Mouse (Mus musculus) megakaryocyte, adult 5-6 weeks (primary cell): ENCODE measurements around the gene Atad2b. TPM values are rescaled to one million over a fixed set of nuclear protein-coding genes. Genes with fewer than 3 reads are reported as not detected.

ENCODE experiments used
- ATAC-seq: 2 replicates; pipeline ENCODE4 v1.8.0; 2016; ENCODE audit warnings: mild to moderate bottlenecking, inconsistent platforms; ENCODE audit not compliant: poor library complexity, severe bottlenecking
- total RNA-seq, 2 experiments: library from RNA; stranded (forward) in 1 of 2; stranded (reverse) in 1 of 2; fragments of 153-499, 151-499 nt in 1 of 2; fragments of 221-1000, 200-1000 nt in 1 of 2; gene quantifications; 2 replicates each; pipeline versions ENCODE4 v1.2.3 to v1.2.4; 2015 to 2017

The Atad2b gene
- total RNA-seq, 2 experiments from 2014 or later, result 56.8 to 90.2 TPM

GRCm38 (mm10) chr12:5070131-5070530 lies 153.0 kb downstream of the Atad2b start:
- no peak for ATAC-seq

GRCm38 (mm10) chr12:5073191-5073590 lies 156.0 kb downstream of the Atad2b start:
- no peak for ATAC-seq

GRCm38 (mm10) chr12:5081480-5081879 lies 164.3 kb downstream of the Atad2b start:
- no peak for ATAC-seq

- ATAC-seq, result no peak
Observed at GRCm38 (mm10) chr12:5084714-5085113, 167.6 kb downstream of the Atad2b start.

- no peak for ATAC-seq
Observed at GRCm38 (mm10) chr12:5087787-5088519, 170.8 kb downstream of the Atad2b start.

GRCm38 (mm10) chr12:5088639-5089038 lies 171.5 kb downstream of the Atad2b start:
- no peak for ATAC-seq

Other genes starting within 250 kb of the Atad2b start
- not detected in 2 replicates for gene Fam228a, start 178.9 kb upstream of the Atad2b start, total RNA-seq (2015)
- gene Fam228a, start 178.9 kb upstream of the Atad2b start, total RNA-seq (2017), result not detected in 2 replicates
- gene Pfn4, start 148.3 kb upstream of the Atad2b start, total RNA-seq (2015), result 0.11 TPM in 1 of 2 replicates, not detected in the other
- gene Pfn4, start 148.3 kb upstream of the Atad2b start, total RNA-seq (2017), result not detected in 2 replicates
- 1.1 TPM in 1 of 2 replicates, not detected in the other for gene Fam228b, start 148.1 kb upstream of the Atad2b start, total RNA-seq (2015)
- not detected in 2 replicates for gene Fam228b, start 148.1 kb upstream of the Atad2b start, total RNA-seq (2017)
- gene Sf3b6, start 99.8 kb upstream of the Atad2b start, total RNA-seq (2015), result 220 and 242 TPM in 2 replicates
- gene Sf3b6, start 99.8 kb upstream of the Atad2b start, total RNA-seq (2017), result 122 and 137 TPM in 2 replicates
- 58.3 and 64.7 TPM in 2 replicates for gene Fkbp1b, start 75.8 kb upstream of the Atad2b start, total RNA-seq (2015)
- 40.8 and 49.7 TPM in 2 replicates for gene Fkbp1b, start 75.8 kb upstream of the Atad2b start, total RNA-seq (2017)
- 17.6 and 24.2 TPM in 2 replicates for gene Wdcp, start 74.0 kb upstream of the Atad2b start, total RNA-seq (2015)
- gene Wdcp, start 74.0 kb upstream of the Atad2b start, total RNA-seq (2017), result 4.3 and 12.0 TPM in 2 replicates
- gene Mfsd2b, start 43.0 kb upstream of the Atad2b start, total RNA-seq (2015), result 0.40 and 3.2 TPM in 2 replicates
- 0.81 and 1.2 TPM in 2 replicates for gene Mfsd2b, start 43.0 kb upstream of the Atad2b start, total RNA-seq (2017)
- gene Ubxn2a, start 9.6 kb upstream of the Atad2b start, total RNA-seq (2015), result 9.1 and 10.9 TPM in 2 replicates
- gene Ubxn2a, start 9.6 kb upstream of the Atad2b start, total RNA-seq (2017), result 18.6 and 22.8 TPM in 2 replicates